ENCODE assay signal across 7 mouse cellular contexts in genomic region chr4:119937876-119938275, GRCm38 (mm10).
DNase-seq lines count a peak whose midpoint lies in the region; ATAC-seq lines count a peak whose summit lies in the region.

No protein-coding gene starts in this region.

- H3K27ac ChIP-seq in forebrain, embryonic 14.5 days (ENCODE audit: low read depth, low read length) = peak overlapping the region; percentile 33; the same call in 1 of the 2 replicates
- no peak overlapping the region for H3K27ac ChIP-seq in intestine, embryonic 15.5 days

- H3K36me3 ChIP-seq in forebrain, embryonic 14.5 days (ENCODE audit: control insufficient read depth, insufficient read depth, low read length) = no peaks in the 10 kb centered on the region
- H3K36me3 ChIP-seq in intestine, embryonic 15.5 days = no peaks in the 10 kb centered on the region

- no peak overlapping the region for H3K9ac ChIP-seq in forebrain, embryonic 14.5 days (ENCODE audit: low read length)
- no peak overlapping the region for H3K9ac ChIP-seq in intestine, embryonic 15.5 days

- 26% methylated on average over 7 of the region's 7 CpGs for WGBS in forebrain, embryonic 14.5 days
- 51% methylated on average over 7 of the region's 7 CpGs for WGBS in intestine, embryonic 15.5 days

- H3K9me3 ChIP-seq in forebrain, embryonic 14.5 days (replicated peaks; ENCODE audit: control insufficient read depth, low read length) = no peaks in the 10 kb centered on the region
- no peaks in the 10 kb centered on the region for H3K9me3 ChIP-seq in intestine, embryonic 15.5 days

- H3K4me1 ChIP-seq in forebrain, embryonic 14.5 days (ENCODE audit: control insufficient read depth, insufficient read depth, low read length) = peaks cover 9% of the 10 kb centered on the region
- peaks cover 3% of the 10 kb centered on the region; the same call in 1 of the 2 replicates for H3K4me1 ChIP-seq in intestine, embryonic 15.5 days (replicated peaks)

- H3K4me2 ChIP-seq in forebrain, embryonic 14.5 days (ENCODE audit: low read length) = no peak overlapping the region
- H3K4me2 ChIP-seq in intestine, embryonic 15.5 days (replicated peaks) = no peak overlapping the region

- peak; percentile 26 for DNase-seq in ovary, postnatal 36 days (ENCODE audit: low spot score)
- no peak for DNase-seq in ovary, postnatal 14 days (ENCODE audit: low spot score)
- DNase-seq in forebrain, embryonic 14.5 days (ENCODE audit: low spot score) = peak; percentile 74
- DNase-seq in left cerebral cortex, adult 18-20 months (ENCODE audit: low spot score in 2 of 2) = peak; percentile 53 to 68
- DNase-seq in right cerebral cortex, postnatal 14 days = peak; percentile 76
- no peak for DNase-seq in spleen, postnatal 10 days (ENCODE audit: low spot score in 2 of 2)

- H3K4me3 ChIP-seq in forebrain, embryonic 14.5 days (ENCODE audit: low read depth, low read length) = no peak overlapping the region
- H3K4me3 ChIP-seq in intestine, embryonic 15.5 days (replicated peaks) = no peak overlapping the region

- no peaks in the 10 kb centered on the region for H3K27me3 ChIP-seq in forebrain, embryonic 14.5 days (replicated peaks; ENCODE audit: control insufficient read depth, insufficient read depth, low read length)
- no peaks in the 10 kb centered on the region for H3K27me3 ChIP-seq in intestine, embryonic 15.5 days (replicated peaks)

- peak; percentile 76 for ATAC-seq in forebrain, embryonic 14.5 days
- peak; percentile 67 for ATAC-seq in intestine, embryonic 15.5 days

Comparison
In these comparisons a context has a peak if more than half of its experiments do, and no peak if none do; other contexts are left out.
1. DNase-seq: peak in ovary, postnatal 36 days (single experiment), forebrain, embryonic 14.5 days (single experiment), left cerebral cortex, adult 18-20 months (2 of 2) and right cerebral cortex, postnatal 14 days (single experiment); none in ovary, postnatal 14 days (single experiment) and spleen, postnatal 10 days (0 of 2).